Mouse (Mus musculus): ENCODE results near the gene Phf21a.

- TF ChIP-seq GATA1 (IDR thresholded peaks at IDR 0.05; ENCODE audit: low read length) (no peak), TAL1 (IDR thresholded peaks at IDR 0.05; ENCODE audit: low read length) (no peak)
Observed at GRCm38 (mm10) chr2:92250472-92250871, 157.6 kb downstream of the Phf21a start.
